Mouse (Mus musculus) ES-Bruce4 (cell line): ENCODE results near the gene Fam118b. TPM values are rescaled to one million over a fixed set of nuclear protein-coding genes. Genes with fewer than 3 reads are reported as not detected.

Experiments
- H3K27ac ChIP-seq: 2 replicates; pipeline ENCODE4 v1.5.1; 2012; ENCODE audit warnings: low read length, inconsistent platforms; ENCODE audit not compliant: insufficient read depth
- H3K27me3 ChIP-seq: 2 replicates; pipeline ENCODE4 v1.6.1; 2012; ENCODE audit warnings: mild to moderate bottlenecking, low read length, inconsistent platforms; ENCODE audit not compliant: control insufficient read depth, poor library complexity, insufficient read depth, severe bottlenecking
- H3K36me3 ChIP-seq: 2 replicates; pipeline ENCODE4 v1.6.1; 2012; ENCODE audit warnings: inconsistent platforms, mild to moderate bottlenecking, low read length, moderate library complexity; ENCODE audit not compliant: control insufficient read depth, poor library complexity, insufficient read depth, severe bottlenecking
- H3K4me1 ChIP-seq: one replicate; pipeline ENCODE4 v1.8.1; 2011; ENCODE audit warnings: low read length; ENCODE audit not compliant: control insufficient read depth, insufficient read depth
- H3K4me3 ChIP-seq: 2 replicates; pipeline ENCODE4 v1.5.1; 2011; ENCODE audit warnings: low read depth, mild to moderate bottlenecking, low read length
- H3K9ac ChIP-seq: 2 replicates; pipeline ENCODE4 v1.6.1; 2012; ENCODE audit warnings: low read depth, mild to moderate bottlenecking, inconsistent platforms; ENCODE audit not compliant: poor library complexity, severe bottlenecking
- H3K9me3 ChIP-seq: replicated peaks from 2 replicates; pipeline ENCODE4 v1.6.1; 2012; ENCODE audit warnings: mild to moderate bottlenecking, low read length, inconsistent platforms; ENCODE audit not compliant: control insufficient read depth, poor library complexity, insufficient read depth, severe bottlenecking
- CTCF ChIP-seq: IDR thresholded peaks from one replicate; pipeline ENCODE4 v1.8.1; 2011; ENCODE audit warnings: low read depth, low read length
- EP300 ChIP-seq: IDR thresholded peaks from 2 replicates; pipeline ENCODE4 v1.6.1; 2011; ENCODE audit warnings: low read depth, low read length; ENCODE audit not compliant: insufficient read depth
- POLR2A ChIP-seq: IDR thresholded peaks from one replicate; pipeline ENCODE4 v1.8.1; 2011; ENCODE audit warnings: low read length; ENCODE audit not compliant: insufficient read depth
- polyA plus RNA-seq: library from polyadenylated mRNA; stranded (reverse); fragments of >200 nt; gene quantifications from 2 replicates; pipeline ENCODE4 v1.2.4, GENCODE M21; 2011; ENCODE audit warnings: low read depth; ENCODE audit not compliant: missing spikeins, insufficient read depth, insufficient read length

The Fam118b gene
- polyA plus RNA-seq, 1 experiment: 32.1 TPM

DNA sequence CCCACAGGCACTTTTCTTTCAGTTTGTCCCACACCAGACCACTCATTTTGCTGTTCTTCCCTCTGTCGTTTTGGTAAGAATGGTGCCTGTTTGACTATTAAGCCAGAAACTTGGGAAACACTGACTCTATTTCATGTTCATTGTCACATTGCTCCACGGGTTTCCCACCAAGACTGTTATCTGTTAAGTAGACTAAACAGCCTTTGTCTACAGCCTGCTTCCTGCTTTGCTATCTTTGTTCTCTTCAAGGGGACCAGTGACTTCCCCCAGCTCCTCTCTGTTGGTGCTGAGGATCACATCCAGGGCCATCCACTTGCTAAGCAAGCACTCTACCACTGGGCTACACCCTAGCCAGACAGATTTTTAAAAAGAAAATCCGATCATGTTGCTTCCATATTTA is 64.1 kb downstream of the Fam118b start:
- no peak overlapping the region for H3K27ac ChIP-seq
- peaks cover 33% of the 10 kb centered on the region for H3K36me3 ChIP-seq
- no peaks in the 10 kb centered on the region for H3K27me3 ChIP-seq
- H3K4me1 ChIP-seq: no peaks in the 10 kb centered on the region
- H3K9me3 ChIP-seq: no peaks in the 10 kb centered on the region
- no peak overlapping the region for H3K9ac ChIP-seq
- no peak for TF ChIP-seq CTCF
- no peak for TF ChIP-seq EP300
- TF ChIP-seq POLR2A: no peak
- H3K4me3 ChIP-seq: no peak overlapping the region

DNA sequence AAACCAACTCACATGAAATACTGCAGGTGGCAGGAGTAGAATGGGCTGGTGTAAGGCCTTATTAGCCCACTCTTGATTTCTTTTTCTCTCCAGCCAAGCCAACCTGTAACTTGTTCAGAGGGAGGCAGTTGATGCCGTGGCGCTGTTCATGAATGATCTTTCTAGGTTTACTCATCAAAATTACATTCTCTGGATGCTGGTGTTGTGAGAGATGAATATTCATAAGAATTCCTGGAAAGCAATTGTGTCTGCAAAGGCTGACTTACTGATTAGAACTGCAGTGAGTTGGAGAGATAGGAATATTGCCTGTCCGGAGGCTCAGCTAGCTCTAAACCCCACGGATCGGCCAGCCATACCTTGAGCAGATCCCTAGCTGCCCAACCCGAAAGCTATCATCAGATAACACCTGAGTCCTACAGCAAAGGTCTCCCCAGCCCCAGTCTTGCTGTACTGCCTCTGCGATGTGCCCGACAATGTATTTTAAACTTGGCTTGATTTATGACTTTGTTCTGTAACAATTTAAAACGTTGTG is 67.0 kb downstream of the Fam118b start:
- Histone ChIP-seq H3K36me3 (peaks cover 12% of the 10 kb centered on the region), H3K4me3 (no peak overlapping the region), H3K9ac (no peak overlapping the region), H3K9me3 (no peaks in the 10 kb centered on the region), H3K4me1 (no peaks in the 10 kb centered on the region), H3K27ac (no peak overlapping the region), H3K27me3 (no peaks in the 10 kb centered on the region)
- TF ChIP-seq EP300: no peak
- TF ChIP-seq POLR2A: no peak
- no peak for TF ChIP-seq CTCF

DNA sequence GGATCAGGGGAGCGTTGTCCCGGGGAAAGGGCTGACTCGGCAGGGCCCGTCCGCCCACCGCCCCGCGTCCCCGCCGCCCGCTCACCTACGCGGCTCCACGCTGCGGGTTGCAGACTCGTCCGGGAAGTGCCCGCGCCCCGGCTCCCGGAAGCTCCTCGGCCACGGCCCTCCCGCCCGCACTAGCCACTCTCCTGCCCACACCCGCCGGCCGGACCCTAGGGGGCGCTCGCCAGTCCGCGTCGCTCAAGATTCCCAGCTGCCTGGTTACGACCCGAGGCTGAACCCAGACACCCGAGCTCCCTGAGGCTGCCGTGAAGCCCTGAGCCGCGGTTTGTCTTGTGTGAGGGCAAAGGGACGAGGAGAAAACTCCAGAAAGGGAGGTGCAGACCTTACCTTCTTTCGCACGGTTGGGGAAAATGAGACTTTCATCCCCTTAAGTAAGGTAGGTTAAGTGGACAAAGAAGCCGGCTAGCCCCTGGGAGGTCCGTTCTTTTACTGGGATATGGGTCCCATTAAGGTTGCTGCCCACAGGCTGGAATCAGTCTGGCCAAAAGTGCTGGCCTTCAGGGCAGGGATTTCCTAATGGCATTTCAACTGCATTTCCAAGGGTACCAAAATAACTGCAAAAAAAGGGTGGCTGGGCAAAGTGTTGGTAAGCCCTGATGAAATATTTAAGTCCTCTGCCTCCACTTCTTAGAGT is 67.7 kb downstream of the Fam118b start, which contains the start of the genes Srpr and Tirap:
Gene Srpr, plus strand, starts transcription at position 404 of the 700 bp plus-strand sequence.
Gene Tirap, minus strand, starts transcription at position 520 of the 700 bp plus-strand sequence.
- peak within 1 kb of the TSS; percentile 81 for H3K9ac ChIP-seq
- TF ChIP-seq CTCF (peak; percentile 66), POLR2A (no peak)
- no peaks in the 10 kb centered on the region for H3K27me3 ChIP-seq
- no peaks in the 10 kb centered on the region for H3K4me1 ChIP-seq
- no peaks in the 10 kb centered on the region for H3K9me3 ChIP-seq
- no peak within 1 kb of the TSS for H3K27ac ChIP-seq
- peak within 1 kb of the TSS; percentile 67 for H3K4me3 ChIP-seq
- peaks cover 5% of the 10 kb centered on the region for H3K36me3 ChIP-seq

DNA sequence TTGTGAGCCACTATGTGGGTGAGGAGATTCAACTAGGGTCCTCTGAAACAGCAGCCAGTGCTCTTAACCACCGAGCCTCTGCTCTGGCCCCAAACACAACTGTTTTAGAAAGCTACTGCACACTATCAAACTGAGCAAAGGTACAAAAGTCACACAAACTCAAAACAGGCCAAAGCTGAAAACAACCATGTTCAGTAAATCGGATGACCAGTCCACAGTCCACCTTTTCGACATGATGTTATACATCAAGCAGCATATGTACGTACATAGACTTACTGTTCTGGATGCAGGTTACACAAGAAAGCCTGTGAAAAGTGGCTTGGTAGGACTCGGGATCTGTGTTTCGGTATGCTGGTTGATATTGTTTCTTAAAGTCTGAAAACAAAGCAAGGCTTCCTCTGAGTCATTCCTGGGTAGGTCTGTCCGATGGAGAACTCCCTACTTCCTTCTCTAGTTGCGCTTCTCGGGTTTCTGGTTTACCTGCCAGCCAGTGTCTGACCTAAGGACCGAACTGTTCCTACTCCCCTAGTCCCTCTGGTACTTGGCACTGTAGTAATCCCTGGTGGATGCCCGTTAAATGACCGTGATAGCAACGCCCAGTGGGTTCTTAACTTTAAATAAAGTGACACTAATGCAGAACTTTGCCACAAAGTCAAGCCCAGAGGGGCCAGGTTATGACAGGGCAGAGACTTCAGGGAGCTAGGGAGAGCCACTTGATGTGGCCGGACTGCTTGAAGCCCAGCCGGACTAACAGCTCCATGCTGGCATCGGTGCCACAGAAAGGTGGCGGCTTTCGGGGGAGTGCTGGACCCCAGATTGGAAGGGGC is 68.4 kb downstream of the Fam118b start:
- TF ChIP-seq CTCF (no peak), EP300 (no peak), POLR2A (no peak)
- Histone ChIP-seq H3K4me1 (no peaks in the 10 kb centered on the region), H3K27ac (no peak overlapping the region), H3K9me3 (no peaks in the 10 kb centered on the region), H3K9ac (peak overlapping the region; percentile 81), H3K4me3 (peak overlapping the region; percentile 67), H3K27me3 (no peaks in the 10 kb centered on the region), H3K36me3 (no peaks in the 10 kb centered on the region)

DNA sequence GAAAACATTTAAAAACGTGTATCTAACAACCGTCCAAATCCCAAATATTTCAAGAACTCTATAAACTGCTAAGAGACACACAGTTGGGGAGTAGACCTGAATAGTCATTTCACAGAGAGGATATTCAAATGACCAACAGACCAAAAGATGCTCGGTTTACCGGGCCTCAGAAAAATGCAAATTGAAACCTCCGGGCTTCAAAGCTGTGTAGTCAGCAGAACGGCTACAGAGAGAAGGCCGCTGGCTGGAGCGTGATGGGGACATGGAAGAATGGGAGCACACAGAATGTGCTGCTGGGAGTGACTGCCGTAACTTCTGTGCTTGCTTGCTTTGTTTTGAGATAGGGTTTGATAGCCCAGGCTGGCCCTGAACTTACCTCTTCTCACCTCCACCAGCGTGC is 69.3 kb downstream of the Fam118b start:
- Histone ChIP-seq H3K27me3 (no peaks in the 10 kb centered on the region), H3K4me1 (no peaks in the 10 kb centered on the region), H3K9me3 (no peaks in the 10 kb centered on the region), H3K27ac (no peak overlapping the region), H3K9ac (no peak overlapping the region), H3K4me3 (no peak overlapping the region), H3K36me3 (no peaks in the 10 kb centered on the region)
- TF ChIP-seq POLR2A: no peak
- no peak for TF ChIP-seq CTCF
- TF ChIP-seq EP300: no peak

DNA sequence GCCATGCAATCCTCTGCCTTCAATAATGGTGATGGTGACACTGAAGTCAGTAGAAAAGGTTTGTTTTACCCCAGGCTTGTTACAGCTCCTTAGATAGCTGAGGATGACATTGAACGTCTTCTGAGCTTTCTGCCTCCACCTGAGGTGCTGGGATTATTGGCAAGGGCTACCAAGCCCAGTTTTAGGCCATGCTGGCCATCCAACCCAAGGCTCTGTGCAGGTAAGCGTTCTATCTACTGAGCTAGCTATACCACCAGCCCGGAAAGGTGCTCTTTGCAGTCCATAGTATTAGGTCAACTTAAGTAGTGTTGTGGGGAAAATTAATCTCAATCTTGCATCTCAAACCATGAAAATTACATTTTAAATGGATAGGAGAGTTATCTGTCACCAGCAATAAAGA is 70.0 kb downstream of the Fam118b start:
- no peak overlapping the region for H3K27ac ChIP-seq
- no peak overlapping the region for H3K4me3 ChIP-seq
- H3K27me3 ChIP-seq: no peaks in the 10 kb centered on the region
- no peaks in the 10 kb centered on the region for H3K9me3 ChIP-seq
- TF ChIP-seq CTCF (no peak), EP300 (no peak), POLR2A (no peak)
- H3K4me1 ChIP-seq: no peaks in the 10 kb centered on the region
- no peaks in the 10 kb centered on the region for H3K36me3 ChIP-seq
- H3K9ac ChIP-seq: no peak overlapping the region
